Mouse (Mus musculus) thymus, postnatal 0 days (tissue): Measurements from ENCODE around the gene Olfr937. TPM values are rescaled to one million over a fixed set of nuclear protein-coding genes. Genes with fewer than 3 reads are reported as not detected.

Source experiments
- DNase-seq: peaks from one replicate; pipeline ENCODE4 v3.0.0-alpha.2; 2015; ENCODE audit warnings: low spot score
- microRNA-seq: library from miRNA; unstranded; fragments of <30 nt; microRNA quantifications from one replicate; pipeline ENCODE4, GENCODE M21; 2016; ENCODE audit warnings: borderline number of aligned reads
- polyA plus RNA-seq: library from polyadenylated mRNA; unstranded; fragments of >200 nt; fragmentation: Nextera tagmentation; extraction: Ambion mirVana; gene quantifications from 2 replicates; pipeline ENCODE4 v1.2.1, GENCODE M21; 2015

Olfr937 gene
- not detected in 2 replicates for polyA plus RNA-seq

DNA sequence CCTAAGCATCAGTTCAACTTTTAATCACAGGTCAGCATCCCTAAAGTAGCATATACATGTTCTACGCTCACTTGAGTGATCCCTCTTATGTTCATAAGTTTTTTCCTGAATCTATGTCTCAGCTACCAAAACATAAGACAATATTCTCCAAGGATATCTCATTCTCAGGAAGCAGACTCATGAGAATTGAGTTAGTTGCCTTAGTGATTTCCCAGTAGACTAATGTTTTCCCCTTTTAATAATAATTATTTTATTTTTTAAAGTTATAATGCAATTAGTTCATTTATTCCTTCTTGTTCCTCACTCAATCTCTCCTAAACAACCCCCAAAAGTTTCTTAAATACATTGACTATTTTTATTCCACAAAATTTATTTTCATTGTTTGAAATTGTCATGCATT lies at the start of gene Olfr937:
Gene Olfr937, minus strand, starts transcription at position 101 of the 400 bp plus-strand sequence.
- DNase-seq: no peak

DNA sequence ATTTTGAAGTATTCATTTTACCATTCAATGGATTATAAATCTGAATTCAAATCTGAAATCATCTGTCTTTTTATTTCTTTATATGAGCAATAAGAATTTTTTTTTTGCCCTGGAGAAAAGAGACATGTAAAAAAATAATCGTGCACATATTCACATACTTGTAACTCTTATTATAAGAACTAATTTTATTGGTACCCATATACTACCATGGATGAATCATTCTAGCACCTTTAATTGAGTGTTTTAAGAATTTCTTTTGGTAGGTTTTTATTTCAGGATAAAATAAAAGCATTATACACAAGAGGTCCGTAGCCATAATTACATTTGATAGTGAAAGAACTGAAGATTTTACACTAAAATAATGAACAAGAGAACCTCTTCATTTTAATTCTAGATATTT lies 14.0 kb upstream of the Olfr937 start, which contains the start of gene Olfr938:
Gene Olfr938, minus strand, starts transcription at position 101 of the 400 bp plus-strand sequence.
- no peak for DNase-seq

DNA sequence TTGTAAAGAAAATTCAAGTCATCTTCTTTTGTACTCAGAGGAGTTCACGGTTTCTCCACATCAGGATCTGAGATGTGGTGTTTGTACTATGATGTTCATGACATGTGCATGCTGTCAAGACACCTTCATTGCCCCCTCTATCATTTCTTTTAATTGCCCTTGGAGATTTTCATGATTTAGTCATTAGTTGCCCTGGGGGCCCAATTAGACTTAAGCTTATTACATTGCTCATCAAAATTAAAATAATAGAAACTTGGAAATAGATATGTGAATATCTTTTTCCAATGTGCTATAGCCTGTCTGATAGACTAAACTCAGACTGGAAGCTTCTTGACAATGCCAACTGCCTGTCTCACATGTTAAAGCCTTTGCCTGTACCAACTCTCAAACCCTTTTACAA lies 41.5 kb downstream of the Olfr937 start, which contains the start of gene Olfr146:
Gene Olfr146, minus strand, starts transcription at position 101 of the 400 bp plus-strand sequence.
- no peak for DNase-seq

Small RNAs within 50 kb of the gene (microRNA-seq; reads per million reads assigned to microRNA genes)
- gene Gm25032 (not detected), gene Gm25529 (not detected)

Other genes with a start within 250 kb of the Olfr937 start
- not detected in 2 replicates for gene Olfr923, start 238.4 kb downstream of the Olfr937 start, polyA plus RNA-seq
- gene Olfr924, start 220.5 kb downstream of the Olfr937 start, polyA plus RNA-seq: not detected in 2 replicates
- gene Olfr26, start 209.9 kb downstream of the Olfr937 start, polyA plus RNA-seq: not detected in 2 replicates
- gene Olfr926, start 187.8 kb downstream of the Olfr937 start, polyA plus RNA-seq: not detected in 2 replicates
- not detected in 2 replicates for gene Olfr930, start 135.1 kb downstream of the Olfr937 start, polyA plus RNA-seq
- not detected in 2 replicates for gene Olfr933, start 92.6 kb downstream of the Olfr937 start, polyA plus RNA-seq
- gene Olfr934, start 76.6 kb downstream of the Olfr937 start, polyA plus RNA-seq: not detected in 2 replicates
- not detected in 2 replicates for gene Olfr935, start 65.3 kb downstream of the Olfr937 start, polyA plus RNA-seq
- not detected in 2 replicates for gene Olfr146, start 41.6 kb downstream of the Olfr937 start, polyA plus RNA-seq
- not detected in 2 replicates for gene Olfr938, start 13.9 kb upstream of the Olfr937 start, polyA plus RNA-seq
- gene Olfr27, start 63.2 kb upstream of the Olfr937 start, polyA plus RNA-seq: not detected in 2 replicates
- not detected in 2 replicates for gene Olfr943, start 101.4 kb upstream of the Olfr937 start, polyA plus RNA-seq
- not detected in 2 replicates for gene Olfr944, start 137.0 kb upstream of the Olfr937 start, polyA plus RNA-seq
- gene Olfr1537, start 185.0 kb upstream of the Olfr937 start, polyA plus RNA-seq: not detected in 2 replicates
- gene Olfr945, start 211.9 kb upstream of the Olfr937 start, polyA plus RNA-seq: not detected in 2 replicates